Mouse (Mus musculus): ENCODE measurements around the gene 2610021A01Rik. TPM values are rescaled to one million over a fixed set of nuclear protein-coding genes. Genes with fewer than 3 reads are reported as not detected.
"Not testable (repeated sequence)": the region's sequence is repeated elsewhere in the genome, so short reads cannot be mapped to it uniquely, and the experiment has no call there.

The 2610021A01Rik gene
- 14.4 and 16.5 TPM in 2 replicates for polyA plus RNA-seq (2016; fragmentation: Nextera tagmentation; extraction: Ambion mirVana)

GRCm38 (mm10) chr7:41599034-41599813 lies at the start of gene 2610021A01Rik:
Gene 2610021A01Rik, plus strand, starts transcription at chr7:41599230.
- WGBS: under 1% methylated on average over 41 of the region's 41 CpGs
- Histone ChIP-seq H3K4me1 (peaks cover 8% of the 10 kb centered on the region), H3K27me3 (ENCODE audit: poor library complexity, severe bottlenecking) (no peaks in the 10 kb centered on the region), H3K27ac (peak within 1 kb of the TSS; percentile 82), H3K4me3 (peak within 1 kb of the TSS; percentile 63), H3K9me3 (no peaks in the 10 kb centered on the region), H3K36me3 (replicated peaks) (peaks cover 24% of the 10 kb centered on the region)
- peak; percentile 90 for DNase-seq (ENCODE audit: extremely low spot score, low spot score)

DNA sequence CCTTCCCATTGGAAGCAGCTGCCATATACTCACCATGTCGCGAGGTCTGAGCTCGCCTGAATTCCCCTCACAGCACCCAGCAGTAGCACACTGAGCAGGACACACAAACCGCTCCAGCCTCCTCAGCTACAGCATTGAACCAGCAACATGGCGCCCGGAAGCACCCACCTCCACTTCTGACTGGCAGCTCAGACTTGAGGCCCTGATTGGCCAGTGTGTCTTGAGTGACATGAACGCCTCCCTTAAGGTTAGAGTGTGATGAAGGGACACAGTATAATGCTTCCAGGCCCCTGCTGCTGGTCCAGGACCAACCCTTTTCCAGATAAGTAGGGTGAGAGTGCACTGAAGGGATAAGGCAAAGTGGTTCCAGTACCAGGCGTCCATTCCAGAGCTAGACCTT lies 38.3 kb upstream of the 2610021A01Rik start:
- Histone ChIP-seq H3K27ac (no peak overlapping the region), H3K4me3 (no peak overlapping the region), H3K4me1 (no peaks in the 10 kb centered on the region), H3K27me3 (ENCODE audit: poor library complexity, severe bottlenecking) (no peaks in the 10 kb centered on the region), H3K9me3 (peaks cover 47% of the 10 kb centered on the region), H3K36me3 (replicated peaks) (no peaks in the 10 kb centered on the region)
- 74% methylated on average over 8 of the region's 8 CpGs for WGBS
- DNase-seq (ENCODE audit: extremely low spot score, low spot score): no peak

GRCm38 (mm10) chr7:41573562-41573961 lies 25.5 kb upstream of the 2610021A01Rik start, which contains the start of gene Gm6871:
Gene Gm6871, minus strand, starts transcription at chr7:41573662.
- H3K27me3 ChIP-seq (ENCODE audit: poor library complexity, severe bottlenecking); H3K27ac ChIP-seq; DNase-seq (ENCODE audit: extremely low spot score, low spot score); H3K4me3 ChIP-seq; H3K36me3 ChIP-seq (replicated peaks); H3K4me1 ChIP-seq: not testable (repeated sequence)
- H3K9me3 ChIP-seq: peaks cover 12% of the 10 kb centered on the region; the same call in 1 of the 2 replicates
- 91% methylated on average over 6 of the region's 6 CpGs for WGBS

DNA sequence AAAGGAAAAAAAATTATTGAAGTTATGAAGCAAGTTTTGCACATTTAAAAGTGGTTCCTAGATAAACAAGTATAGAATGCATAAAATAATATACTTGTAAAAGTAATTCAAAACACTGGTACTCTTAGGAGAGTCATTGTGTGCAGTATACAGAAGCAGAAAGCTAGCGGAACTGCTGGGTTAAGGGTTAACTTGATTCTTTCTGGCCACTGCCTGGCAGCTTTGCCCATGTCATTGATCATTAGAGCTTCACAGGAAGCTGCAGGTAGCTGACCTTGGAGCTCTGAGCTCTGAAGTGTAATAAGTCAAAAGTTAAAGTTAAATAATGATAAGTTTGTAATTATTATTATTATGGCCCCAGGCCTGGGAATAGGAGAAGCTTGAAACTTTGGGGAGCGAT lies 21.1 kb upstream of the 2610021A01Rik start:
- H3K27me3 ChIP-seq (ENCODE audit: poor library complexity, severe bottlenecking): no peaks in the 10 kb centered on the region
- no peaks in the 10 kb centered on the region for H3K4me1 ChIP-seq
- WGBS: 93% methylated on average over 2 of the region's 2 CpGs
- H3K27ac ChIP-seq: no peak overlapping the region
- H3K9me3 ChIP-seq: peaks cover 17% of the 10 kb centered on the region; the same call in 1 of the 2 replicates
- no peaks in the 10 kb centered on the region for H3K36me3 ChIP-seq (replicated peaks)
- no peak for DNase-seq (ENCODE audit: extremely low spot score, low spot score)
- H3K4me3 ChIP-seq: no peak overlapping the region

GRCm38 (mm10) chr7:41582028-41582427 lies 17.0 kb upstream of the 2610021A01Rik start:
- no peak overlapping the region for H3K27ac ChIP-seq
- H3K4me3 ChIP-seq: no peak overlapping the region
- H3K4me1 ChIP-seq: no peaks in the 10 kb centered on the region
- no peak for DNase-seq (ENCODE audit: extremely low spot score, low spot score)
- H3K27me3 ChIP-seq (ENCODE audit: poor library complexity, severe bottlenecking): no peaks in the 10 kb centered on the region
- H3K36me3 ChIP-seq (replicated peaks): no peaks in the 10 kb centered on the region
- peaks cover 28% of the 10 kb centered on the region; the same call in 1 of the 2 replicates for H3K9me3 ChIP-seq

DNA sequence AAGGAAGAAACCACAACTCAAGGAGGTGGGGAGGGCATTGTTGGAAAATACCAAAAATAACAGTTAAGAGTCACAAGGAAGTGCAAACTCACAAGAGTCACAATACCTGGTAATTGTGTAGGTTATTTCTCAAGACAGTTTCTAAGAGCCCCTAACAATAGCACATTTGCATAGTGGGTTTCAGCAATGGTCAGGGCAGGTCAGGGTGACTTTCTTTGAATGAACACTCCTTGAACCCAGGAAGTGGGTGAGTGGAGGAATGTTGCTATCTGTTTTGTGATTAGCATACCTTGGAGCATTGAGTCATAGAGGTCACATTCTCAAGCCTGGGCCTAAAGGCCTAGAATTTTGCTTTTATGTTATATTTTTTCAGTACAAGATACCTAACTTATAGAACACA lies 11.2 kb upstream of the 2610021A01Rik start:
- H3K27ac ChIP-seq; H3K4me1 ChIP-seq; H3K27me3 ChIP-seq (ENCODE audit: poor library complexity, severe bottlenecking); H3K36me3 ChIP-seq (replicated peaks); H3K4me3 ChIP-seq; DNase-seq (ENCODE audit: extremely low spot score, low spot score): not testable (repeated sequence)
- H3K9me3 ChIP-seq: peaks cover 20% of the 10 kb centered on the region; the same call in 1 of the 2 replicates

DNA sequence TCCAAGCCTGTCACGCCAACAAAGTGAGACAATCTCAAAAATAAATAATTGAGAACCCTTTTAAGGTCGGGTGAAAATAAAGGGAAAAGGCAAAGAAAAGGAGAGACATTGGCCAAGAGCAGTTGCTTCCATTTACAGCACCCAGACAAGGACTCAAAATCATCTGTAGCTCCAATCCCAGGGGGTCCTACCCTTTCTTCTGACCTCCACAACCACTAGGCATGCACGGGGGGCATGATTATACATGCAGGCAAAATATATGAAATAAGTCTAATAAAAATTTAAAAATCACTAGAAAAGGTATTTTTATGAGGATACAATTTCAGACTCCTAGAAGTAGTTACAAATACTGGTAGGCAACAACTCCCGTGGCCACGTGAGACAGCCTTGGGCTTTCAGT lies 415 bp upstream of the 2610021A01Rik start:
- DNase-seq (ENCODE audit: extremely low spot score, low spot score): no peak
- 50% methylated on average over 5 of the region's 5 CpGs for WGBS
- H3K27ac ChIP-seq: peak overlapping the region; percentile 82
- peaks cover 8% of the 10 kb centered on the region for H3K4me1 ChIP-seq
- H3K9me3 ChIP-seq: no peaks in the 10 kb centered on the region
- H3K36me3 ChIP-seq (replicated peaks): peaks cover 20% of the 10 kb centered on the region
- no peaks in the 10 kb centered on the region for H3K27me3 ChIP-seq (ENCODE audit: poor library complexity, severe bottlenecking)
- H3K4me3 ChIP-seq: peak overlapping the region; percentile 63

- peaks cover 32% of the 10 kb centered on the region for H3K36me3 ChIP-seq (replicated peaks)
- WGBS: 16% methylated on average over 3 of the region's 3 CpGs
- no peaks in the 10 kb centered on the region for H3K27me3 ChIP-seq (ENCODE audit: poor library complexity, severe bottlenecking)
- H3K27ac ChIP-seq: peak overlapping the region; percentile 82
- no peak for DNase-seq (ENCODE audit: extremely low spot score, low spot score)
- H3K4me3 ChIP-seq: peak overlapping the region; percentile 63
- H3K4me1 ChIP-seq: peaks cover 8% of the 10 kb centered on the region
- H3K9me3 ChIP-seq: no peaks in the 10 kb centered on the region
Measured at GRCm38 (mm10) chr7:41599932-41600548, 1.0 kb downstream of the 2610021A01Rik start.

DNA sequence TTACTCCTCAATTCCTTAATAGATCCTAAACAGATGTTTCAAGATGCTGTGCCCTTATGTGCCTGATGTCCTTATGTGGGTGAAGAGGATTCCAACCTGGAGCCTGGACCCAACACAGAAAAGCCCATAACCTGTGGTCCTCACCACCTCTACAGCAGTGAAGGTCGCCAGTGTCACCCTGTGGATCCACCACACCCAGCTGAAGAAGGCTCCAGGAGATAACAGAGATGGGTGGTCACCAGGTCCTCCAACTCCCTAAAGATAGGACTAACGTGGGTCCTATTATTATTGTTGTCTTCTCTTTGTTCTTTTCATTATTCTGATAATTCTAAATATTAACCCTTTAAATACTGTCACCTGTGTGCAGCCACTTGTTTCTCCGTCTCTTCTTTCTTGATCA lies 12.6 kb downstream of the 2610021A01Rik start:
- no peaks in the 10 kb centered on the region for H3K27me3 ChIP-seq (ENCODE audit: poor library complexity, severe bottlenecking)
- no peak for DNase-seq (ENCODE audit: extremely low spot score, low spot score)
- WGBS: 98% methylated on average over 3 of the region's 3 CpGs

DNA sequence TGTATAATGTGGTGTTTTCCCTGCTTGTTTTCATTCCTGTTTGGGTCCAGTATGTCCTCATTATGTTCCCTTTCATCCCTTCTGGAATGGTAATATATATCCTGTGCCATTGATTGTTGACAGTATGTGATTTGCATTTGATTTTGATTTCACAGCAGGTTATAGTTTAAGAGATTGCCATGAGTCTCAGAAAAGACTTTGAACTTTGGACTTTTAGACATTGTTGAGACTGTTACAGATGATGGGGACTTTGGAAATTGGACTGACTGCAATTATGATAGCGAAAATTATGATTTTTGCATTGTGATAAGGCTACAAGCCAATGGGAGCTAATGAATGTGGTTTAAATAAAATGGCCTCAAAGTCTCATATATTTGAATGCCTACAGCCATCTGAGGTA lies 17.2 kb downstream of the 2610021A01Rik start:
- peaks cover 76% of the 10 kb centered on the region for H3K36me3 ChIP-seq (replicated peaks)
- not testable (repeated sequence) for H3K4me1 ChIP-seq; H3K9me3 ChIP-seq; H3K4me3 ChIP-seq; H3K27me3 ChIP-seq (ENCODE audit: poor library complexity, severe bottlenecking); H3K27ac ChIP-seq; DNase-seq (ENCODE audit: extremely low spot score, low spot score)
- 93% methylated on average over 1 of the region's 1 CpGs for WGBS

More for the DNA sequence above, 12.6 kb downstream of the 2610021A01Rik start:
- H3K4me1 ChIP-seq: no peaks in the 10 kb centered on the region
- H3K27ac ChIP-seq: no peak overlapping the region
- peaks cover 10% of the 10 kb centered on the region for H3K9me3 ChIP-seq
- H3K4me3 ChIP-seq: no peak overlapping the region
- H3K36me3 ChIP-seq (replicated peaks): peaks cover 71% of the 10 kb centered on the region

- no peaks in the 10 kb centered on the region for H3K27me3 ChIP-seq (ENCODE audit: poor library complexity, severe bottlenecking)
- 1% methylated on average over 27 of the region's 27 CpGs for WGBS
- peaks cover 24% of the 10 kb centered on the region for H3K9me3 ChIP-seq
- 0 out of 2 replicates have a peak, but pooled peaks cover 3% of the 10 kb centered on the region for H3K4me1 ChIP-seq
- peak within 1 kb of the TSS; percentile 70 for H3K4me3 ChIP-seq
- H3K36me3 ChIP-seq (replicated peaks): peaks cover 46% of the 10 kb centered on the region
- peak; percentile 87 for DNase-seq (ENCODE audit: extremely low spot score, low spot score)
- H3K27ac ChIP-seq: peak within 1 kb of the TSS; percentile 92
Measured at GRCm38 (mm10) chr7:41632409-41633220, 33.6 kb downstream of the 2610021A01Rik start, which contains the start of gene Zfp788. Gene Zfp788, plus strand, starts transcription at chr7:41633203.

GRCm38 (mm10) chr7:41633221-41633984 lies 34.4 kb downstream of the 2610021A01Rik start:
- 0% methylated on average over 25 of the region's 26 CpGs for WGBS
- DNase-seq (ENCODE audit: extremely low spot score, low spot score): peak; percentile 85

More at GRCm38 (mm10) chr7:41633221-41633984, 34.4 kb downstream of the 2610021A01Rik start:
- Histone ChIP-seq H3K36me3 (replicated peaks) (peaks cover 49% of the 10 kb centered on the region), H3K4me3 (peak overlapping the region; percentile 70), H3K9me3 (peaks cover 30% of the 10 kb centered on the region), H3K27me3 (ENCODE audit: poor library complexity, severe bottlenecking) (no peaks in the 10 kb centered on the region), H3K4me1 (0 out of 2 replicates have a peak, but pooled peaks cover 3% of the 10 kb centered on the region), H3K27ac (peak overlapping the region; percentile 92)

Measured in forebrain, embryonic 10.5 days (tissue).